Mouse (Mus musculus): ENCODE measurements around the gene Hcn1.

DNA sequence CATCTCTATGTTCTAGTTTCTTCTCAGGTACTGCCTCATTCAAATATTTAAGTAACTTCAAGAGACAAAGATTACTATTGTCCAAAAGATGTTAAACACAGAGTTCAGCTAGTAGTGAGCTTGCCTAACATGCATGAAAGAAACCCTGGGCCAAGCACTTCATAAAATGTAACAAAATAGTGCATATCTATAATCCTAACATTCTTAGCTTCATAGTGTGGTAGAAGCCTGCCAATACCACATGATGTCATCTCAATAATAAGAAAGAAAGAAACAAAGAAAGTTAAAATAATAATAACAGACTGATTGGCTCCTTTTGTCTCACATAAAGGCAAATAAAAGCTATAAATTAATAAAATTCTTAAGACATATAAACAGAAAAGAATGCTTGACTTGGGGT, 103.5 kb downstream of the Hcn1 start:
- no peak for TF ChIP-seq CTCF (conservative IDR thresholded peaks at IDR 0.05; ENCODE audit: low read length)
- no peak for TF ChIP-seq POU5F1 (IDR thresholded peaks at IDR 0.05; ENCODE audit: borderline replicate concordance, low read length)

All from E14TG2a.4 (cell line).